Mouse (Mus musculus) thymus, adult 2 months (tissue): Measurements from ENCODE around the gene Socs2. TPM values are rescaled to one million over a fixed set of nuclear protein-coding genes. Genes with fewer than 3 reads are reported as not detected.
"Not testable (repeated sequence)": the region's sequence is repeated elsewhere in the genome, so short reads cannot be mapped to it uniquely, and the experiment has no call there.

Experiments
- DNase-seq: peaks from one replicate; pipeline ENCODE4 v3.0.0; 2021
- H3K27ac ChIP-seq: fragments of 200-500 bp; 2 replicates; pipeline ENCODE4 v1.5.1; 2012; ENCODE audit warnings: low read length, control low read depth; ENCODE audit not compliant: control insufficient read depth, insufficient read depth
- H3K27me3 ChIP-seq: fragments of 200-500 bp; 2 replicates; pipeline ENCODE4 v1.6.1; 2012; ENCODE audit warnings: mild to moderate bottlenecking, low read length, moderate library complexity, mixed read lengths; ENCODE audit not compliant: control insufficient read depth, insufficient read depth
- H3K36me3 ChIP-seq: fragments of 200-500 bp; 2 replicates; pipeline ENCODE4 v1.6.1; 2012; ENCODE audit warnings: mild to moderate bottlenecking, low read length, moderate library complexity; ENCODE audit not compliant: control insufficient read depth, insufficient read depth
- H3K4me1 ChIP-seq: fragments of 200-500 bp; replicated peaks from 2 replicates; pipeline ENCODE4 v1.6.1; 2012; ENCODE audit warnings: low read length; ENCODE audit not compliant: control insufficient read depth, insufficient read depth
- H3K4me3 ChIP-seq: fragments of 200-500 bp; 2 replicates; pipeline ENCODE4 v1.5.1; 2012; ENCODE audit warnings: mild to moderate bottlenecking, low read length, control low read depth, moderate library complexity; ENCODE audit not compliant: control insufficient read depth, insufficient read depth
- CTCF ChIP-seq: fragments of 200-500 bp; IDR thresholded peaks from 2 replicates; pipeline ENCODE4 v1.5.1; 2012; ENCODE audit warnings: mild to moderate bottlenecking, control low read depth, low read length, moderate library complexity, borderline replicate concordance; ENCODE audit not compliant: control insufficient read depth, poor library complexity, insufficient read depth; ENCODE audit errors: extremely low read depth
- POLR2A ChIP-seq: fragments of 200-500 bp; IDR thresholded peaks from 2 replicates; pipeline ENCODE4 v1.6.1; 2012; ENCODE audit warnings: mild to moderate bottlenecking, low read length, control low read depth, moderate library complexity; ENCODE audit not compliant: control insufficient read depth, poor library complexity, insufficient read depth; ENCODE audit errors: extremely low read depth
- WGBS: fragments of 180-500 bp; shearing (Covaris S2); methylation state at CpG from one replicate; pipeline ENCODE4 v1.1.7; 2018; 5-methylcytosine and 5-hydroxymethylcytosine counted together
- polyA plus RNA-seq: library from polyadenylated mRNA; depleted of rRNA; stranded (reverse); fragments of >200 nt; gene quantifications from 2 replicates; pipeline ENCODE4 v1.2.3, GENCODE M21; 2012

Gene Socs2
- polyA plus RNA-seq, 1 experiment = 18.4 TPM

DNA sequence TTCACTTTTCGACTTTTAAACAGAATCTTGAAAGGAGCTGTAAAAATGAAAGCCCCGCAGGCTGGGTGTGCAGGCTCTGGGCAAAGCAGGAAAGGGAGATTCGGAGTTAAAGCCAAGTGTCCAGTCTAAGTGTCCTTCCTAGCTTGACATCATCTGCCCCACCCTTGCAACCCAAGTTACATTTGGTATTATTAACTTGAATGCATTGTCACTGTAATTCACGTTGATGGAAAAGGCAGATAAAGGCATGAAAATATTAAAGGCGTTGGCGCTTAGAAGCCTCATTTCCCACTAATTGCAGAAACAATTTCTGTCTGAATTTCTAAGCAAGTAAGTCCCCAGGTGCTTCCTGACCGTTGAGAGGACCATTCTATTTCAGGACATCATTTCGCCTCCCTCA is 20.6 kb downstream of the Socs2 start:
- peaks cover 3% of the 10 kb centered on the region; the same call in 1 of the 2 replicates for H3K4me1 ChIP-seq
- WGBS = 15% methylated on average over 8 of the region's 8 CpGs
- H3K27me3 ChIP-seq = peaks cover 2% of the 10 kb centered on the region; the same call in 1 of the 2 replicates
- no peak for DNase-seq
- H3K36me3 ChIP-seq = no peaks in the 10 kb centered on the region
- no peak overlapping the region for H3K4me3 ChIP-seq
- H3K27ac ChIP-seq = no peak overlapping the region
- TF ChIP-seq CTCF = no peak
- TF ChIP-seq POLR2A = no peak

DNA sequence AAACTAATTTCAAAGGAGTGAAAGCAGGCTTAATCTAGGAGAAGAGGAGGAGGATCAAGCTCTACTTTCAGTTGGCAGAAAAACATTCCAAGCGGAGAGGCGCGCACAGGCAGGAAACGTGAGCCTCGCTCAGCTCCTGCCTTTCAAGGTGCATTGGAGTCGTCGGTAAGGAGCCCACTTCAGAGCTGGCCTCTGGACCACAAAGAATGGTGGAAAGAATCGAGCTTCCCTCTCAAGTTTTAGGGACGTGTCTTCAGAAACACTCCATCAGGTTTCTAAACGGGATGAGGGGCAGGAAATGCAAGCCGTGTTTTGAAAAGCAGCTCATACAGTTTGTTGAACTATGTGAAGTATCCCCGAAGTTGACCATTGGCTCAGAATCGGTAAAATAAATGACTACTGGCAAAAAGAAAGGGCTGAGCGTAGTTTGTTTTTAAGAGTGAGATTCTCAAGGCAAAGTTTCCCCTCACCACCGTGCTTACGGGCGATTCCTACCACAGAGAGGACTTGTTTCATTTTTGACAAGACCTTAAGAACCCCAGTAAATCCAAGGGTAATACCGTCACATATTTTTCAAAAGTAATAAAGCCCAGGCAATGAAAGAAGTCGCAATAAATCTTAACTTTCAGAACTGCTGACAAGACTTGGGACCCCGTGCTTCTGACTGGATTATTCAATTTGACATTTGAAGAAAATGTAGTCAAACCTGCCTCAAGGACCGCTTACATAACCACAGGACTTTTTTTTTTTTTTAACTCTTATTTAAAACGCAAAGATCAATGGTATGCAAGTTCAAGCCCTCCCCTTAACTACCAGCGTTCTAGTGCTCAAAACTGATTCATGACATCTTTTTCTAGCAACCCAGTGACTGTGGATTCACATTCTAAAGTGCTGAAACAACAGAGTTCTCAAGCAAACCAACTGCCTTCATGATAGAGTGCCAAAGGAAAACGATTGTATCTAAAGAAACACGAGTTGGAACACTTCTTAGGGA is 21.9 kb downstream of the Socs2 start:
- no peak for DNase-seq
- Histone ChIP-seq H3K4me3 (no peak overlapping the region), H3K27ac (no peak overlapping the region), H3K36me3 (no peaks in the 10 kb centered on the region), H3K27me3 (peaks cover 2% of the 10 kb centered on the region; the same call in 1 of the 2 replicates), H3K4me1 (peaks cover 3% of the 10 kb centered on the region; the same call in 1 of the 2 replicates)
- 7% methylated on average over 25 of the region's 25 CpGs for WGBS
- TF ChIP-seq POLR2A = no peak
- no peak for TF ChIP-seq CTCF

DNA sequence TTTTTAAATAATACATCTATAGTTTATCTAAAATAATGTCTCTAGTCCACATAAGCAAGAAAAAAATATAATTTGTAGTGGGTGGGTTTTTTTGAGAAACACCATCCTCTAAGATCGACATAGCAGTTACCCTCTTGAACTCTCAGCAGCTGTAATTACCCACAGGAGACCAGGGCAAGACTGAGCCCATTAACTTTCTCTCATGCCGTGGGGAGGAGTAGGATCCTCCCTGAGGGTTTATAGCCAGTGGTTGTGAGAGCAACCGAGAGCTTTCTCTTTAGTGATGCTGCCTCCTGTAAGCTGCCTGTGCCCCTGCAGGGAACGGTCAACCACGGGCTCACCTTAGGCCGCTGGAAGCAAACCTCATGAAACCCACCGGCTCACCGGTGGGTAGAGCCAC is 24.9 kb downstream of the Socs2 start:
- DNase-seq = no peak
- H3K4me3 ChIP-seq = no peak overlapping the region
- TF ChIP-seq CTCF (no peak), POLR2A (no peak)
- WGBS = 95% methylated on average over 8 of the region's 8 CpGs
- no peaks in the 10 kb centered on the region for H3K36me3 ChIP-seq
- H3K27ac ChIP-seq = no peak overlapping the region
- peaks cover 3% of the 10 kb centered on the region; the same call in 1 of the 2 replicates for H3K4me1 ChIP-seq
- H3K27me3 ChIP-seq = peaks cover 2% of the 10 kb centered on the region; the same call in 1 of the 2 replicates

DNA sequence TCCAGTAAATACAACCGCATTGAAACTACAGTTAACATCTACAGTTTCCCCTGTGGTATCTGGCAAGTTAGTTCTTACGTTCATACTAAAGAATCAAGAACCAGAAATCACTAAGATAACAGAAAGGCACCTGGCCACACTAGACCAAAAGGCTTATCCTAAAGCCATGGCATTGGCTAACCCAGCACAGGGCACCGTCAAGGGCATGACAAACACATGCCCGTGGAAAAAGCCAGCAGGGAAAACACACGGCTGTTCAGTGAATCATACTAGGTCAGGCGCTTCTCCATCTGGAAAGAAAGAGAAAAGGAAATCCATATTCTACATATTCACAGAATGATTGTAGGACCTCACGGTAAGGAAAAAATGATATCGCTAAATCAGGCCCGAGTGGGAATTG is 26.1 kb downstream of the Socs2 start:
- no peak overlapping the region for H3K27ac ChIP-seq
- no peak overlapping the region for H3K4me3 ChIP-seq
- peaks cover 3% of the 10 kb centered on the region; the same call in 1 of the 2 replicates for H3K4me1 ChIP-seq
- no peak for DNase-seq
- 98% methylated on average over 9 of the region's 9 CpGs for WGBS
- H3K36me3 ChIP-seq = no peaks in the 10 kb centered on the region
- TF ChIP-seq POLR2A (no peak), CTCF (no peak)
- no peaks in the 10 kb centered on the region for H3K27me3 ChIP-seq

DNA sequence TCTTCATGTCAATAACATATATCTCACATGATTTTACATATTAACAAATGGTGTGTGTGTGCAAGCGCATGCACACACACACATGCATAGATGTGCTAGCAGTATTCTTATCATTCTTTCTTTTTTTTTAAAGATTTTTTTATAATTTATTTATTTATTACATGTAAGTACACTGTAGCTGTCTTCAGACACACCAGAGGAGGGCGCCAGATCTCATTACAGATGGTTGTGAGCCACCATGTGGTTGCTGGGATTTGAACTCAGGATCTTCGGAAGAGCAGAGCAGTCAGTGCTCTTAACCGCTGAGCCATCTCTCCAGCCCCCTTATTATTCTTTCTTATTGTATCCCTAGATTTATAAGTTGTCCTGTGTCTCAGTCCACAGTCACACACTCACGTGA is 27.2 kb downstream of the Socs2 start:
- not testable (repeated sequence) for H3K27ac ChIP-seq, H3K4me3 ChIP-seq, DNase-seq, H3K27me3 ChIP-seq, H3K4me1 ChIP-seq, H3K36me3 ChIP-seq
- 93% methylated on average over 5 of the region's 5 CpGs for WGBS

DNA sequence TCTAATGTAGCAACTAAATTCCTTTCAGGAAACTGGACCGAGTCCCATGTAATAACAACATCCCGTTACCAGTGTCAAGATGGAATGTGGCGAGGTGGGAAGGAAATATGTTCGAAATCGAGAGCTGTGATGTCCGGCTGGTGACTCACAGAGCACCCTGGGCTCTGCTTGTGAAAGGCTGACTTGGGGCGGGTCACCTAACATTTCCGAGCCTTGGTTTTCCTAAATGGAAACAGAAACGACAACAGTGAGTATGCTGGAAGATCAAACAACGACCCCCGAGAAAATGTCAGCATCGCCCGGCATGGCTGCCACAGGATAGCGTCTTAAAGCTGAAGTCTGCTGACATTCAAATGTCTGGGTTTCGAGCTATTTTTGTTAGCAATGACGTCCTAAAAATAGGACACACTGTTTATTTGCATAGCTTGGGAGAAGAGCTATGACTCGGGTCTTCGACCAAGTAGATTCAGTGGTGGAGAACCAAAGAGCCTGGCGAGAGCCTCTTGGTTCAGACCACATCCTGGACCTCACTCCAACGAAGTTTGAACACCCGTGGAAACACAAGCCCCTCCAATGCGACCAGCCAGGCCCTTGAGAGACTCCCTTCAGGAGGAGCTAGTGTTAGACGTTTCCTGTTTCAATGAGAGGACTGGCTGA is 28.0 kb downstream of the Socs2 start:
- H3K36me3 ChIP-seq = no peaks in the 10 kb centered on the region
- no peaks in the 10 kb centered on the region for H3K4me1 ChIP-seq
- no peak overlapping the region for H3K27ac ChIP-seq
- WGBS = 67% methylated on average over 23 of the region's 23 CpGs
- no peak overlapping the region for H3K4me3 ChIP-seq
- TF ChIP-seq POLR2A = no peak
- no peak for TF ChIP-seq CTCF
- no peaks in the 10 kb centered on the region for H3K27me3 ChIP-seq
- no peak for DNase-seq

DNA sequence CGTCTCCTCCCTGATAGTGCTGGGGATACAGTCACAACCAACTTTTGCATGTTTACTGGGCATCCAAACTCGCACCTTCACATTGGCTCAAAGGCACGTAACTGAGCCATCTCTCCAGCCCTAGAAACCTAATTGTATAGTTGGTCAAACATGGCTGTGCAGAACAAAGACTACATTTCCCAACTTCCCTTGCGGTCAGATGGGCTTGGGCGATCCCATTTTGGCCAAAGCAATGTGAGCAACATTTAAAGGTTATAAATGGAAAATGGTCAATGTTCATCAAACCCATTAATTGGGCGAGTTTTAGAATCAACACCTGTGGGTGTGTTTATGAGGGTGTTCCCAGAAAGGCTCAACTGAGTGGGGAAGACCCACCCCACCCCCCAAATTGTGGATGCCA is 30.5 kb downstream of the Socs2 start:
- no peak for DNase-seq
- Histone ChIP-seq H3K36me3 (no peaks in the 10 kb centered on the region), H3K27me3 (no peaks in the 10 kb centered on the region), H3K27ac (no peak overlapping the region), H3K4me1 (no peaks in the 10 kb centered on the region), H3K4me3 (no peak overlapping the region)
- TF ChIP-seq POLR2A (no peak), CTCF (no peak)
- WGBS = 99% methylated on average over 6 of the region's 6 CpGs
